Mouse (Mus musculus): Measurements from ENCODE around the gene Ptk7.

Ptk7 gene

GRCm38 (mm10) chr17:46628791-46629684 lies at the start of gene Ptk7:
TSS of gene Ptk7 (minus strand) at chr17:46629504.
- no peak for DNase-seq (ENCODE audit: extremely low spot score, low read depth, low spot score)

- no peak for DNase-seq (ENCODE audit: extremely low spot score, low read depth, low spot score)
Observed at GRCm38 (mm10) chr17:46678911-46679310, 49.6 kb upstream of the Ptk7 start.

- no peak for DNase-seq (ENCODE audit: extremely low spot score, low read depth, low spot score)
Observed at GRCm38 (mm10) chr17:46678416-46678815, 49.1 kb upstream of the Ptk7 start, which contains the start of gene Mea1. TSS of gene Mea1 (plus strand) at chr17:46678793.

DNA sequence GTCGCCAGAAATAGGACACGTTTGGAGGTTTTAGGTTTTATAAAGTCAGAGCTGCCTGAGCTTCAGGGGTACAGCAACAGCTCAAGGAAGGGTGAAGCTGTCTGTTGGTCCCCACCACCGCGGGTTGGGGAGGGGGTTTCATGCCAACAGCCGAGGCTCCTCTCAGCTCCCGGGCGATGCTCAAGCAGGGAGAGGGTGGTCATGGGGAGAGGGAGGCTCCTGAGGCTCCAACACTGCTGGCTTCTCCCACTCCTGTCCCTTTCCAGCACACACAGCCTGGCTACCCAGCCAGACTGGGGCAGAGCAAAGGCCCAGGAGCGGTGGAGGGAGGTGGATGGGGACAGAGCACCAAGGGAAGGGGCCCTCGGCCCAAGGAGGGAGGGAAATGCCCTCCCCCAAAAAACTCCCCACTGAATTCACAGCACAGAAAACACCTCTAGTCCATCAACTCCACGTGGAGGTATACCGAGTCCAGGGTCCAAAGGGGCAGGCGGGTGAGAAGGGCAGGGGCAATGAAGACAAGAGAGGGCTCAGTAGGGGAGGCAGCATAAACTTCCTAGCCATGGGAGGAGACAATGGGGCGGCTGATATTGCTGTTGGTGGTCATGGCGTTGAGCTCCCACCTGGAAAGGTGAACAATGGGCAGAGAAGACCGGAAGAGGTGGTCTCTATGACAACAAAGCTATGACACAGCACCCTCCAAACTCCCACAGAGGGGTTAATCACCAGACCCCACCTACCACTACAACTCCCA lies 45.4 kb upstream of the Ptk7 start:
- DNase-seq (ENCODE audit: extremely low spot score, low read depth, low spot score) = no peak

DNA sequence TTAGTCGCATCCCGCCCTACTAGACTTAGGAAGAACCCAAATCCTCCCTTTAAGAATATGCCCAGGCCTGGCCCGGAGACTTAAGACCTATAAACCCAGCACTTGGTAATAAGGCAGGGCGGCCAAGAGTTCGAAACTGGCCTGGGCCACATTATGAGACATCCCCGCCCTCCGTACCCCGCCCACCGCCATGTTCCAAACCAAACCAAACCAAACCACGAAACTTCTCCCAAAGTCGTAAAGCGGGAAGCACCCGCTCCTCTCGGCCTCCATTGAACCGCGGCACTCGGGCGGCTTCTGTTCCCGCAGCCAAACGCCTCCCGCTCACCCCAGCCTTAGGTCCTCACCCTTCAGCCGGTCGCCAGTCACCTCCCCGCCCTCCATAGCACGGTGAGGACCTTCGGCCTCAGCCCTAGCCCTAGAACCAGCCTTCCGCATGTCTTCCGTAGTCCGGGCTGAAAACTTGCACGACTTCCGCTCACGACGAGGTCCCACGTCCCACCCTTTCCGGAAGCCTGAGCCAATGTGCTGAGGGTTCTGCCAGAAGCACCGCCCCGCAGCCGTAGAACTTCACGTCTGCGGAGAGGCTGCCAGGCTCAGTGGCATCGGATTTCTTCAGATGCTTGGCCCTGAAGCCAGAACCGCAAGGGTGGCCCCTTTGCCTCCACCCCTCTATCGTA lies 44.7 kb upstream of the Ptk7 start, which contains the start of gene Rrp36:
Gene Rrp36 (minus strand): TSS at position 503 of the 680 bp plus-strand sequence.
- DNase-seq (ENCODE audit: extremely low spot score, low read depth, low spot score) = peak; percentile 64

DNA sequence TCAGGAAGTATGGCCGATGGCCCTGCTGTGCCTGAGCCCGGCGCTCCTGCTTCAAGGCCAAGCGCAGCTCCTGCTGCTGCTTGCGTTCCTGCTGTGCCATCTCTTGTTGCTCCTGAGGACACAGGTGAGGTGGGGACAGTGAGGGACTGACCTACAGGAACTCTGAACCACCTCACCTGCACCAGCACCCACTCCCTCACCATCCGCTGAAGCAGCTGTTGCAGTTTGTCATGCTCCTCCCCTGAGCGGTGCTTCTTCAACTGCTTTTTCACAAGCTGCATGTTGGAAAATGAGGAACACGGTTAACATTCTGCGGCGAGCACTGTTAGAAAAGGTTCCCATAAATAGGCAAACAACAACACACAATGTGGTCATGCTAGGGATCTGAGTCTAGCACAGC lies 40.6 kb upstream of the Ptk7 start:
- no peak for DNase-seq (ENCODE audit: extremely low spot score, low read depth, low spot score)

GRCm38 (mm10) chr17:46667712-46668111 lies 38.4 kb upstream of the Ptk7 start:
- DNase-seq (ENCODE audit: extremely low spot score, low read depth, low spot score) = no peak

DNA sequence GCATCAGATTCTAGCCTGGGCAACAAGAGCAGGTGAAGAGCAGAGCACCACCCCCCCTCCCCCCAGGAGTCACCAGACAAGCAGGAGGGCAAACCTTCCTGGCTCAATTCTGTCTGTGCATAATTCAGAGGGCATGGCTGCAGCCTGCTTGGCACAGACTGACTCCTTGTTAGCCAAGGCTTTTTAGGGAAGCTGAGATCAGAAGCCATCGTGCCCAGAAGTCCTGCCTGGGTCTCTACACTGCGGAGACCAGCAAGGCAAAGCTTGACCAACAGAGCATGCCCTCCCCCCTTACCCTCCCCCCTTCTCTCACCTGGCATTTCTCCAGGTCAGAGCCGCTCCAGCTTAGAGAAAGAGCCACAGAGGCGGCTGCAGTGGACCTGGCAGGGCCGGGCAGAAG lies 33.4 kb upstream of the Ptk7 start:
- DNase-seq (ENCODE audit: extremely low spot score, low read depth, low spot score) = no peak

DNA sequence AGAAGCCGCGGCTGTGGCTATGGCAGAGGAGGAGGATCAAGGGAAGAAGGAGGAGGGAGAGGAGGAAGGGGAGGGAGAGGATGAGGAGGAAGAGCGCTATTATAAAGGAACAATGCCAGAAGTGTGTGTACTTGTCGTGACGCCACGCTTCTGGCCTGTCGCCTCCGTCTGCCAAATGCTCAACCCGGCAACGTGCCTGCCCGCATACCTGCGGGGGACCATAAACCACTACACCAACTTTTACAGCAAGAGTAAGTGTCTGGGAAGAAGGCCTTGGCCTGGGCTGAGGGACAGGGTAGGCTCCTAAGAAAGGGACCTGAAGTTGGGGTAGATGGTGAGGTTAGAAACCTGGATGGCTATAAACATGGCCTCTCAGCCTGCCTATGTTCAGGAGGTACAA lies 32.7 kb upstream of the Ptk7 start:
- no peak for DNase-seq (ENCODE audit: extremely low spot score, low read depth, low spot score)

DNA sequence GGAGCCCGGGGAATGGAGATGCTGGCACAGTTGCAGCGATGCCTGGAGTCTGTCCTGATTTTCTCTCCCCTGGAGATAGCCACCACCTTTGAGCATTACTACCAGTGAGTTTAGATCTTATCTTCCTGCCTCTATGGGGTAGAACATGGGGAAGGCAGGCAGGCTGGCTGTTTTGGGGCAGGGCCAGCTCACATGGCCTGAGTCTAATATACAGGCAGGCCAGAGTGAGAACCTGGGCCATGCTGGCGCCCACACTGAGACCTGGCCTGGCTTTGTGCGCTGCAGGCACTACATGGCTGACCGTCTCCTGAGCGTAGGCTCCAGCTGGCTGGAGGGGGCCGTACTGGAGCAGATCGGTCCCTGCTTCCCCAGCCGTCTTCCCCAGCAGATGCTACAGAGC lies 32.0 kb upstream of the Ptk7 start:
- no peak for DNase-seq (ENCODE audit: extremely low spot score, low read depth, low spot score)

DNA sequence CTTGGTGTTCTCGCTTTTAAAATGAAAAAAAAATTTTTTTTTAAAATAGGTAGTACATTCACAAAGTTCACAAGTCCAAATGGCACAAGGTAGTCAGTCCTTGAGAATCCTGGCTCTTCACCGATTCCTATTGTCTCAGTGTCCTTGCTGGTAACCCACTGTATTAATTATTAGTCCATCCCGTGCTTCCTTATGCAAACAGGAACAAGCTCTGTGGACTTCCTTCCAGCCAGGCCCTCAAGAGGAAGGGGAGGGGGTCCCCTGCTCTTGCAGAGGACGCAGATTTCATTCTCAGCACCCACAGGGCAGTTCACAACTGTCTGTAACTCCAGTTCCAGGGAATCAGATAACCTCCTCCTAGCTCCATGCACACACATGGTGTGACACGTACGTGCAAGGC lies 26.8 kb upstream of the Ptk7 start:
- DNase-seq (ENCODE audit: extremely low spot score, low read depth, low spot score) = no peak

DNA sequence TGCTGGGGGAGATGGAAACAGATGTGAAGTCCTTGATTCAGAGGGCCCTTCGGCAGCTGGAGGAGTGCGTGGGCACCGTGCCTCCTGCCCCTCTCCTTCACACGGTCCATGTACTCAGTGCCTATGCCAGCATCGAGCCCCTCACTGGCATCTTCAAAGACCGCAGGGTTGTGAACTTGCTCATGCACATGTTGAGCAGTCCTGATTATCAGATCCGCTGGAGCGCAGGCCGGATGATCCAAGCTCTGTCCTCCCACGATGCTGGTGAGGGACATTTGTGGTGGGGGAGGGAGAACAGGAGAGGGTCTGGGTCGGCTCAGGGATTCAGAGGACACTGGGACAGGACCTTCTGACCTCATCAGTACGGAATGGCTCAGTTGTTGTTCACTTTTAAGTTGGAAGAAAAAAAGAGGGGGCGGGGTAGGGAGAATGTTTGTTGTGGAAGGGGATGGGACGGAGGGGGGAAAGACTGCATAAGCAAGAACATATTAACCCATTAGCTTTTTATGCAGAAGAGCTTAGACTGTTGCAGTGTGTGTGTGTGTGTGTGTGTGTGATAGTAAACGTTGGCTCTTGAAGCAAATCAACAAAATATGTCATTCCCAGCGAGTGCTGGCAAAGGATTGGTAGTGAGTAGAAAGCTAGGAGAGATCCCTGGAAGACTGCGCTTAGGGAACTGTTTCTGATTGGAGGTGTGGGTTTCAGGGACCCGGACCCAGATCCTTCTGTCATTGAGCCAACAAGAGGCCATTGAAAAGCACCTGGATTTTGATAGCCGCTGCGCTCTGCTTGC lies 22.6 kb upstream of the Ptk7 start:
- DNase-seq (ENCODE audit: extremely low spot score, low read depth, low spot score) = no peak

DNA sequence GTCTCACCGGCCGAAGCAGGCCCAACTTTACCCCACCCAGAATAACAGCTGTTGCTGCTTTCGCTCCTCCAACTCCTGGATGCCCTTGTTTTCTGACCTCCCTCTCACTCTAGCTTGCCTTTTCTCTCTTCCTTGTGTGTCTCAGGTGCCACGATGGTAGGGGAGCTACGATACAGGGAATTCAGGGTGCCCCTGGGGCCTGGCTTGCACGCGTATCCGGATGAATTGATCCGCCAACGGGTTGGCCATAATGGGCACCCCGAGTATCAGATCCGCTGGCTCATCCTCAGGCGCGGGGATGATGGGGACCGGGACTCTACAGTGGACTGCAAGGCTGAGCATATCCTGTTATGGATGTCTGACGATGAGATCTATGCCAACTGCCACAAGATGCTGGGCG lies 22.0 kb upstream of the Ptk7 start:
- DNase-seq (ENCODE audit: extremely low spot score, low read depth, low spot score) = no peak

DNA sequence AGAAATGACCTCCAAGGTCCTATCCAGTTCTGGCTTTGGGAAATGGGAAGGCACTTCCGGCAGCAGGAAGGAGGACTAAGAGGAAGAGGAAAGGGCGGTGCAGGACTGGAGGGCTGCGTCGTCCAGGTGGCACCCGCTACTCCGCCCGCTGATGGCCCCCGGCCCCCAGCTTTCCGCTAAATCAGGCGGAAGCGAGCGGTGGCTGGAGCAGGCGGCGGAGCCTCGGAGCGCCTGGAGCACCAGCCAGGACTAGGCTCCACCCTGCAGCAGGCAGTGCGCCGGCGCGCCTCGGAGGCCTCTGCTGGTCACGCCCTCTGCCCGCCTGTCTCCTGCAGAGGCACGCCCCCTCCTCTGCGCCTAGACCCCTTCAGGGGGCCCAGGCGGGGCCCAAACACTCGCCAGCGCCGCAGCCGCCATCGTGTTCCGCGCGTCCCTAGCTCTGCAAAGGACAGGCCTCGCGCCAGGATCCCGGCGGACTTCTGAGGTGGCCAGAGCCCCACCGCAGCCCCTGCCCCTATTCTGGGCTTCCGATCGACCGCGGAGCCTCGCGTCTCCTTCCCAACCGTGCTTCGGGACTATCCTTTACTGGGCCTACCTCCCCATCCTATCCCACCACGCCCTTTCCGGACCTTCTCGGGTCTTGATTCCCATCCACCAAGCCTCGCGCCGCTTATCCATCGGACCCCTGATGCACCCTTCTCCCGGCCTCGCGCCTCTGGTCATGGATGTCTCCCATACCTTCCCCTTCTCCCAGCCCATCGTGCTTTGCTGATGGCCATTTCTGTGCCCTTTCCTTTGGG lies 21.1 kb upstream of the Ptk7 start, which contains the start of gene Cul7:
Gene Cul7 (plus strand): TSS at position 106 of the 800 bp plus-strand sequence.
- no peak for DNase-seq (ENCODE audit: extremely low spot score, low read depth, low spot score)

DNA sequence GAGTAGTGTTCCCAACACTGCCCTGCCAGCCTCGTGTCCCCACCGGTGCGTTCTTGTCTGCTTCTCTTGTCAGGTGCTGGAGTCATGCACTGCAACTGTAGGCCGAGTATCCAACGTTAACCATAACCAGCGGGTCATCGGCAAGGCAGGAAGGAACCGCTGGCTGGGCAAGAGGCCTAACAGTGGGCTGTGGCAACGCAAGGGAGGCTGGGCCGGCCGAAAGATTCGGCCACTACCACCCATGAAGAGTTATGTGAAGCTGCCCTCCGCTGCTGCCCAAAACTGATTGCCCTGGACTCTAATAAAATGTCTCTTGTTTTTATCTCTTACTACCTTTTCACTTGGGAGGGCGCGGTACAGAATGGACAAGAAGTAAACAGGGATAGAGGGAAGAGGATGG lies 20.5 kb upstream of the Ptk7 start:
- DNase-seq (ENCODE audit: extremely low spot score, low read depth, low spot score) = no peak

- DNase-seq (ENCODE audit: extremely low spot score, low read depth, low spot score) = no peak
Observed at GRCm38 (mm10) chr17:46648436-46648835, 19.1 kb upstream of the Ptk7 start.

GRCm38 (mm10) chr17:46647279-46647678 lies 18.0 kb upstream of the Ptk7 start:
- no peak for DNase-seq (ENCODE audit: extremely low spot score, low read depth, low spot score)

DNA sequence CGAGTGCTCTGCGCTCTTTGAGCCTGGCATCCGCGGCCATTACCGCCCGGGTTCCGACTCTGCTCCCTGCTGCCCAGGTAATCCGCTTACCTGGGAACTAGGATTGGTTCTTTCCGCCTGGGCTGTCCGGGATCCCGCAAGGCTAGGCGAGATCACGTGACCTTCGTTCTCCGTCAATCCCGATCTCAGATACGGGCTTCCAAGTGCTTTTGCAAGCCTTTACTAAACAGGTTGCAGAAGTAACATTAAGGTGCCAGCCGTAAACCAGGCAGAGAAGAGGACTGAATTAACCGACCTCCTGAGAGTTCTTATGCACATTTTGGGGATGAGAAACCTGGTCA lies 17.0 kb upstream of the Ptk7 start:
- DNase-seq (ENCODE audit: extremely low spot score, low read depth, low spot score) = no peak

- DNase-seq (ENCODE audit: extremely low spot score, low read depth, low spot score) = peak; percentile 96
Observed at GRCm38 (mm10) chr17:46645561-46646321, 16.4 kb upstream of the Ptk7 start, which contains the start of the genes Klc4 and Mrpl2. TSS of gene Klc4 (minus strand) at chr17:46646022. TSS of gene Mrpl2 (plus strand) at chr17:46646229.
